Mouse (Mus musculus): ENCODE measurements around the gene Slx1b. TPM values are rescaled to one million over a fixed set of nuclear protein-coding genes. Genes with fewer than 3 reads are reported as not detected.

Gene Slx1b
- total RNA-seq, 2 experiments from 2014 or later = 1.9 to 2.8 TPM

Other genes with a start within 250 kb of the Slx1b start
- over 10,000 TPM; 23,271 to 27,147 TPM for gene Atp2a1, start 232.7 kb downstream of the Slx1b start, total RNA-seq (2021)
- 10 to 100 TPM; 49.2 to 51.0 TPM for gene Sh2b1, start 220.4 kb downstream of the Slx1b start, total RNA-seq (2021)
- 100 to 1,000 TPM; 118 to 124 TPM for gene Tufm, start 208.4 kb downstream of the Slx1b start, total RNA-seq (2021)
- gene Atxn2l, start 192.3 kb downstream of the Slx1b start, total RNA-seq (2021) = 10 to 100 TPM; 28.4 to 33.1 TPM
- gene Eif3c, start 129.4 kb downstream of the Slx1b start, total RNA-seq (2021) = 100 to 1,000 TPM; 167 to 171 TPM
- gene Apobr, start 110.8 kb downstream of the Slx1b start, total RNA-seq (2021) = under 1 TPM; 0.47 to 0.59 TPM
- 10 to 100 TPM; 12.7 to 14.4 TPM for gene Cln3, start 110.0 kb downstream of the Slx1b start, total RNA-seq (2021)
- under 1 TPM in 1 of 2 experiments, not detected in 1; 0.31 TPM for gene Il27, start 100.8 kb downstream of the Slx1b start, total RNA-seq (2021)
- 1 to 10 TPM; 7.5 to 8.8 TPM for gene Nupr1, start 64.9 kb downstream of the Slx1b start, total RNA-seq (2021)
- 10 to 100 TPM; 29.1 to 33.1 TPM for gene Sgf29, start 46.5 kb downstream of the Slx1b start, total RNA-seq (2021)
- gene Sult1a1, start 19.4 kb downstream of the Slx1b start, total RNA-seq (2021) = 10 to 100 TPM; 11.1 to 15.9 TPM
- gene Bola2, start 383 bp downstream of the Slx1b start, total RNA-seq (2021) = 10 to 100 TPM; 37.1 to 42.2 TPM
- gene Coro1a, start 12.0 kb upstream of the Slx1b start, total RNA-seq (2021) = 1 to 10 TPM; 2.0 to 2.4 TPM
- gene Mapk3, start 63.8 kb upstream of the Slx1b start, total RNA-seq (2021) = 10 to 100 TPM; 16.2 to 20.7 TPM
- gene Gdpd3, start 70.5 kb upstream of the Slx1b start, total RNA-seq (2021) = under 1 TPM in 1 of 2 experiments, not detected in 1; 0.46 TPM
- gene Ypel3, start 81.2 kb upstream of the Slx1b start, total RNA-seq (2021) = 100 to 1,000 TPM in 1 of 2 experiments, 10 to 100 TPM in 1; 84.9 to 101 TPM
- under 1 TPM; 0.52 to 0.59 TPM for gene Tbx6, start 85.7 kb upstream of the Slx1b start, total RNA-seq (2021)
- gene Ppp4c, start 96.7 kb upstream of the Slx1b start, total RNA-seq (2021) = 10 to 100 TPM; 20.5 TPM
- gene Fam57b, start 101.9 kb upstream of the Slx1b start, total RNA-seq (2021) = 10 to 100 TPM; 65.3 to 75.7 TPM
- gene 4930451I11Rik, start 135.9 kb upstream of the Slx1b start, total RNA-seq (2021) = not detected
- gene Doc2a, start 151.6 kb upstream of the Slx1b start, total RNA-seq (2021) = not detected
- 1 to 10 TPM; 5.0 to 5.4 TPM for gene Hirip3, start 166.2 kb upstream of the Slx1b start, total RNA-seq (2021)
- 10 to 100 TPM in 1 of 2 experiments, 1 to 10 TPM in 1; 8.4 to 12.3 TPM for gene Ino80e, start 166.6 kb upstream of the Slx1b start, total RNA-seq (2021)
- gene Taok2, start 188.9 kb upstream of the Slx1b start, total RNA-seq (2021) = 10 to 100 TPM; 19.7 to 21.9 TPM
- 10 to 100 TPM in 1 of 2 experiments, 1 to 10 TPM in 1; 9.9 to 12.1 TPM for gene Tmem219, start 227.1 kb upstream of the Slx1b start, total RNA-seq (2021)
- 1 to 10 TPM; 2.6 to 2.7 TPM for gene Kctd13, start 233.1 kb upstream of the Slx1b start, total RNA-seq (2021)